In the genomic region with DNA sequence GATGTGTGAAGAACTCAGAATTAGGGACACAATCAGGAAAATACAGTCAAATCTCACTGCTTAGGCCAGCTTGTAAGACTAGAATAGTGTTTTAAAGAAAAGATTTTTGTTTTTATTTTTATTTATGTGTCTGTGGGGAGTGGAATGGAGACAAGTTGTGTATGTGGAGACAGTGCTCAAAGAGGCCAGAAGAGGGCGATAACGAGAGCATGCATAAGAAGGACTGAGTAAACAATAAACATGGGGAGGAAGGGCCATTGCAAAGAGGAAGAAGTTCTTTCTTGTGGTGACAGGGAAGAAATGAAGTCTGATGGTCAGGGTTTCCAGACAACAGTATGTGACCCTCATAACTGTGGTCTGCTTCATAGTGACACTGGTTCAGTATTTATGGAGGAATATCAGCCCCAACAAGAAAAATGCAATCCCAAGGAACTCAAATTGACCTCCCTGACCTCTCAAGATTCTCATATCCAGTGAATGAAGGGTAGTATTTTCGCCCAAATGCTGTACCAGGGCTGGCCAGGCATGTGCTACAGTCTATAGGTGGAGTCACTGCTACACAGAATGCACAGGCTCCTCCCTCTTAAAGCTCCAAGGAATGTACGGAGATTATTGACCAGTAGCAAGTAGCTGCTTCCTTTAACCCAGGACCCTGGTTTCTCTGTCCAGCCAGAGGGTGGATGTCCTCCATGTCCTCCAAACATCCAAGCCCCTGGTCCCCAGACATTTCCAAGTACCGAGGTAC, we compare ENCODE assay signal across 11 mouse cellular contexts. TPM values are rescaled to one million over a fixed set of nuclear protein-coding genes. Genes with fewer than 3 reads are reported as not detected.
DNase-seq lines count a peak whose midpoint lies in the region; ATAC-seq lines count a peak whose summit lies in the region.
"Had no signal": no experiment of that assay in that cellular context is flagged by ENCODE, and none has a peak within 500 bp of the region (broad histone marks: within the 10 kb centered on the region; RNA-seq: fewer than 3 reads in every experiment).

No protein-coding gene starts in this region.

- H3K36me3 ChIP-seq in hindbrain, embryonic 11.5 days (ENCODE audit: control insufficient read depth, insufficient read depth, low read length) = no peaks in the 10 kb centered on the region
- H3K36me3 ChIP-seq in hindbrain, embryonic 16.5 days (ENCODE audit: control insufficient read depth, insufficient read depth, low read length) = peaks cover 3% of the 10 kb centered on the region; the same call in 1 of the 2 replicates
- H3K36me3 ChIP-seq in midbrain, embryonic 13.5 days = peaks cover 16% of the 10 kb centered on the region; the same call in 1 of the 2 replicates
- H3K36me3 ChIP-seq: midbrain, embryonic 12.5 days; stomach, embryonic 15.5 days had no signal

- no peak overlapping the region for H3K4me2 ChIP-seq in hindbrain, embryonic 11.5 days (replicated peaks; ENCODE audit: low read depth, low read length)
- H3K4me2 ChIP-seq in hindbrain, embryonic 16.5 days (ENCODE audit: low read length) = no peak overlapping the region
- H3K4me2 ChIP-seq in midbrain, embryonic 13.5 days (replicated peaks) = no peak overlapping the region
- H3K4me2 ChIP-seq: hindbrain, embryonic 15.5 days; midbrain, embryonic 12.5 days; stomach, embryonic 15.5 days had no signal

- ATAC-seq in hindbrain, embryonic 11.5 days (ENCODE audit: low FRiP score) = no peak
- no peak for ATAC-seq in hindbrain, embryonic 16.5 days
- peak; percentile 59; the same call in 1 of the 2 replicates for ATAC-seq in erythroid progenitor cell, adult 5-6 weeks (replicated peaks; ENCODE audit: low FRiP score, poor library complexity, severe bottlenecking)
- ATAC-seq in midbrain, embryonic 13.5 days = no peak

- no peaks in the 10 kb centered on the region for H3K27me3 ChIP-seq in hindbrain, embryonic 11.5 days (ENCODE audit: control insufficient read depth, insufficient read depth, low read length)
- no peaks in the 10 kb centered on the region for H3K27me3 ChIP-seq in hindbrain, embryonic 16.5 days (replicated peaks; ENCODE audit: control insufficient read depth, insufficient read depth, low read length)
- H3K27me3 ChIP-seq in midbrain, embryonic 13.5 days = no peaks in the 10 kb centered on the region
- H3K27me3 ChIP-seq: hindbrain, embryonic 15.5 days; midbrain, embryonic 12.5 days; stomach, embryonic 15.5 days had no signal

- H3K4me1 ChIP-seq in hindbrain, embryonic 11.5 days (replicated peaks; ENCODE audit: control insufficient read depth, insufficient read depth, low read length) = no peaks in the 10 kb centered on the region
- H3K4me1 ChIP-seq in hindbrain, embryonic 16.5 days (ENCODE audit: control insufficient read depth, insufficient read depth, low read depth, low read length) = peaks cover 4% of the 10 kb centered on the region; the same call in 1 of the 2 replicates
- H3K4me1 ChIP-seq in midbrain, embryonic 13.5 days (replicated peaks) = no peaks in the 10 kb centered on the region
- H3K4me1 ChIP-seq: midbrain, embryonic 12.5 days had no signal

- WGBS in hindbrain, embryonic 11.5 days = 61% methylated on average over 5 of the region's 5 CpGs
- WGBS in hindbrain, embryonic 16.5 days = 56% methylated on average over 5 of the region's 5 CpGs
- 54% methylated on average over 5 of the region's 5 CpGs for WGBS in midbrain, embryonic 13.5 days

- H3K27ac ChIP-seq in hindbrain, embryonic 11.5 days (ENCODE audit: low read depth, low read length) = no peak overlapping the region
- H3K27ac ChIP-seq in hindbrain, embryonic 16.5 days (ENCODE audit: low read depth, low read length) = no peak overlapping the region
- H3K27ac ChIP-seq in midbrain, embryonic 13.5 days = no peak overlapping the region
- H3K27ac ChIP-seq: hindbrain, embryonic 15.5 days; midbrain, embryonic 12.5 days; stomach, embryonic 15.5 days had no signal

- H3K9ac ChIP-seq in hindbrain, embryonic 11.5 days (ENCODE audit: low read depth, low read length) = no peak overlapping the region
- H3K9ac ChIP-seq in hindbrain, embryonic 16.5 days (ENCODE audit: low read depth, low read length) = no peak overlapping the region
- H3K9ac ChIP-seq in midbrain, embryonic 13.5 days (replicated peaks) = no peak overlapping the region
- H3K9ac ChIP-seq: hindbrain, embryonic 15.5 days; midbrain, embryonic 12.5 days; stomach, embryonic 15.5 days had no signal

- DNase-seq in hindbrain, embryonic 11.5 days (ENCODE audit: low spot score) = peak; percentile 44
- peak; percentile 60 for DNase-seq in NIH3T3 (ENCODE audit: low read depth)
- peak; percentile 52 for DNase-seq in lung, postnatal 10 days
- no peak for DNase-seq in MN1 (ENCODE audit: low spot score)
- DNase-seq in urinary bladder, postnatal 36 days (ENCODE audit: low spot score in 2 of 2) = no peak

- H3K4me3 ChIP-seq in hindbrain, embryonic 11.5 days (ENCODE audit: low read depth, low read length) = no peak overlapping the region
- no peak overlapping the region for H3K4me3 ChIP-seq in hindbrain, embryonic 16.5 days (ENCODE audit: low read length)
- H3K4me3 ChIP-seq in midbrain, embryonic 13.5 days (replicated peaks) = no peak overlapping the region
- H3K4me3 ChIP-seq: hindbrain, embryonic 15.5 days; midbrain, embryonic 12.5 days; stomach, embryonic 15.5 days had no signal

- no peaks in the 10 kb centered on the region for H3K9me3 ChIP-seq in hindbrain, embryonic 11.5 days (ENCODE audit: control insufficient read depth, low read length)
- no peaks in the 10 kb centered on the region for H3K9me3 ChIP-seq in hindbrain, embryonic 16.5 days (ENCODE audit: control insufficient read depth, low read length)
- H3K9me3 ChIP-seq in midbrain, embryonic 13.5 days = no peaks in the 10 kb centered on the region
- H3K9me3 ChIP-seq: hindbrain, embryonic 15.5 days; midbrain, embryonic 12.5 days; stomach, embryonic 15.5 days had no signal

RNA-seq across cellular contexts. Expression of a gene that starts 56.8 kb away (rescaled TPM):
- 31.6 and 32.8 TPM in 2 replicates for polyA plus RNA-seq in hindbrain, embryonic 11.5 days (2014; fragmentation: Nextera tagmentation; extraction: Ambion mirVana)
- polyA plus RNA-seq in hindbrain, embryonic 16.5 days (2015; fragmentation: Nextera tagmentation; extraction: Ambion mirVana) = 56.1 and 58.9 TPM in 2 replicates
- 0.72 TPM in 1 of 2 replicates, not detected in the other for total RNA-seq in erythroid progenitor cell, adult 5-6 weeks (2015; ENCODE audit: low replicate concordance)
- total RNA-seq in erythroid progenitor cell, adult 5-6 weeks (2017; ENCODE audit: low replicate concordance) = 0.64 TPM in 1 of 2 replicates, not detected in the other
- 16.3 and 19.9 TPM in 2 replicates for polyA plus RNA-seq in midbrain, embryonic 13.5 days (2015; fragmentation: Nextera tagmentation; extraction: Ambion mirVana)

Comparison
In these comparisons a context has a peak if more than half of its experiments do, and no peak if none do; other contexts are left out.
1. DNase-seq: peak in hindbrain, embryonic 11.5 days (single experiment), NIH3T3 (single experiment) and lung, postnatal 10 days (single experiment); none in MN1 (single experiment) and urinary bladder, postnatal 36 days (0 of 2).